ENCODE assay signal across 16 mouse cellular contexts in genomic region chr16:39751748-39752147, GRCm38 (mm10).
"Had no signal": no experiment of that assay in that cellular context is flagged by ENCODE, and none has a peak within 500 bp of the region (broad histone marks: within the 10 kb centered on the region; RNA-seq: fewer than 3 reads in every experiment).

No protein-coding gene starts in this region.

- H3K4me1 ChIP-seq: limb, embryonic 15.5 days; liver, embryonic 12.5 days; lung, embryonic 15.5 days; megakaryocyte, embryonic 14.5 days; midbrain, embryonic 15.5 days; neural tube, embryonic 13.5 days had no signal

- H3K36me3 ChIP-seq: limb, embryonic 15.5 days; liver, embryonic 12.5 days; lung, embryonic 15.5 days; midbrain, embryonic 15.5 days; neural tube, embryonic 13.5 days had no signal

- H3K9me3 ChIP-seq: limb, embryonic 15.5 days; liver, embryonic 12.5 days; lung, embryonic 15.5 days; megakaryocyte, embryonic 14.5 days; midbrain, embryonic 15.5 days; neural tube, embryonic 13.5 days had no signal

- H3K27ac ChIP-seq: limb, embryonic 15.5 days; liver, embryonic 12.5 days; lung, embryonic 15.5 days; macrophage; midbrain, embryonic 15.5 days; neural tube, embryonic 13.5 days had no signal

- DNase-seq: kidney, adult 8-10 months; kidney, postnatal 25 days; lung, postnatal 14 days; retina, postnatal 1 day; right cerebral cortex, postnatal 14 days; thymus, postnatal 4 days had no signal

- H3K4me2 ChIP-seq: limb, embryonic 15.5 days; liver, embryonic 12.5 days; lung, embryonic 15.5 days; midbrain, embryonic 11.5 days; midbrain, embryonic 15.5 days; neural tube, embryonic 13.5 days had no signal

- H3K27me3 ChIP-seq: limb, embryonic 15.5 days; liver, embryonic 12.5 days; lung, embryonic 15.5 days; megakaryocyte, embryonic 14.5 days; midbrain, embryonic 15.5 days; neural tube, embryonic 13.5 days had no signal

- H3K9ac ChIP-seq: limb, embryonic 15.5 days; liver, embryonic 12.5 days; lung, embryonic 15.5 days; midbrain, embryonic 15.5 days; neural tube, embryonic 13.5 days had no signal

- H3K4me3 ChIP-seq: limb, embryonic 15.5 days; liver, embryonic 12.5 days; lung, embryonic 15.5 days; megakaryocyte, embryonic 14.5 days; midbrain, embryonic 15.5 days; neural tube, embryonic 13.5 days had no signal

- ATAC-seq: inflammation-experienced regulatory T-cells, adult 6 months; intestine, postnatal 0 days; liver, embryonic 12.5 days; midbrain, embryonic 15.5 days had no signal
